Mouse (Mus musculus): ENCODE data around the gene Nek3.
"Not testable (repeated sequence)": the region's sequence is repeated elsewhere in the genome, so short reads cannot be mapped to it uniquely, and the experiment has no call there.

Gene Nek3

GRCm38 (mm10) chr8:22143764-22144491, 22.3 kb downstream of the Nek3 start:
- no peak for DNase-seq

GRCm38 (mm10) chr8:22142592-22142991, 23.6 kb downstream of the Nek3 start:
- DNase-seq: no peak

GRCm38 (mm10) chr8:22141836-22142385, 24.3 kb downstream of the Nek3 start:
- no peak for DNase-seq

GRCm38 (mm10) chr8:22136462-22136861, 29.8 kb downstream of the Nek3 start:
- not testable (repeated sequence) for DNase-seq

GRCm38 (mm10) chr8:22134750-22135135, 31.5 kb downstream of the Nek3 start:
- no peak for DNase-seq

- no peak for DNase-seq
Measured at GRCm38 (mm10) chr8:22134078-22134749, 32.0 kb downstream of the Nek3 start.

GRCm38 (mm10) chr8:22132062-22132461, 34.2 kb downstream of the Nek3 start:
- DNase-seq: no peak

GRCm38 (mm10) chr8:22124220-22125152, 41.7 kb downstream of the Nek3 start, which contains the start of gene Nek5:
Gene Nek5, minus strand, starts transcription at chr8:22125053.
- DNase-seq: peak; percentile 65 to 78

- DNase-seq: no peak
Measured at GRCm38 (mm10) chr8:22107020-22107419, 59.2 kb downstream of the Nek3 start.

GRCm38 (mm10) chr8:22091568-22091967, 74.7 kb downstream of the Nek3 start:
- DNase-seq: peak; percentile 7 to 22

GRCm38 (mm10) chr8:22089226-22089625, 77.0 kb downstream of the Nek3 start:
- DNase-seq: no peak

GRCm38 (mm10) chr8:22079313-22080007, 86.8 kb downstream of the Nek3 start:
- DNase-seq: no peak
